In the genomic region with DNA sequence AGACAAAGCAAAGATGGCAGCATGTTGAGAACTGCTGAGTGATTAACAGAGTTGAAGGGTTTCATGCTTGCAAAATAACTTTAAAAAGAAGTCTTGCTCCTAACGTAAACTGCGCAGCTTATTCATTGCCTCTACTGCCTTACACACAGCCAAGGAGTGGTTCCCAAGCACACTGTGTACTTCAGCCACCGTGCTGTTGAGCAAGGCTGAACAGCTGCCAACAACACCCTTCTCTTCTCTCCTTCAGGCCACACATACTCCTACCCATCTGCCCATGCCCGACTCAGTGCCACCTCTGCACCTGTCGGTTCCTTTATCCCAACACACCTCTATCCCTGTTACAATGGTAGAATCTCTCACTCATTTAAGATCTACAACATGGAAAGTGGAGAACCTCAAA, we compare ENCODE assay signal across 16 mouse cellular contexts. TPM values are rescaled to one million over a fixed set of nuclear protein-coding genes. Genes with fewer than 3 reads are reported as not detected.
A peak's percentile ranks its signal among the peaks of the same experiment; 100 is the strongest.
DNase-seq lines count a peak whose midpoint lies in the region.
"Had no signal": no experiment of that assay in that cellular context is flagged by ENCODE, and none has a peak within 500 bp of the region (broad histone marks: within the 10 kb centered on the region; RNA-seq: fewer than 3 reads in every experiment).

No protein-coding gene starts in this region.

- DNase-seq in adrenal gland, postnatal 14 days = peak; percentile 32
- DNase-seq in adrenal gland, postnatal 36 days = no peak
- DNase-seq in lung, adult 18-20 months = peak; percentile 30 to 70
- DNase-seq in lung, postnatal 10 days = no peak
- peak; percentile 42 for DNase-seq in adipocyte (ENCODE audit: low spot score)
- DNase-seq in gonadal fat pad, adult 2 months (ENCODE audit: low read depth) = peak; percentile 75
- DNase-seq in kidney, postnatal 10 days = no peak
- DNase-seq in kidney, adult 8-10 months = no peak
- DNase-seq: adrenal gland, adult 2 months; cerebellum, adult 8-10 months; cerebellum, postnatal 14 days; embryo, embryonic 11 days; gastrocnemius, postnatal 25 days; heart, adult 18-20 months; heart, postnatal 10 days; heart, postnatal 4 days had no signal

RNA-seq across cellular contexts. Expression of a gene that starts 17.2 kb away (rescaled TPM):
- total RNA-seq in adrenal gland, postnatal 14 days (2021) = 35.5 and 38.9 TPM in 2 replicates
- total RNA-seq in adrenal gland, postnatal 36 days (2021) = 10 to 100 TPM; 43.5 to 45.0 TPM
- polyA plus RNA-seq in gonadal fat pad, adult 2 months (2012; rRNA removed) = 9.3 and 14.0 TPM in 2 replicates

Comparison
In these comparisons a context has a peak if more than half of its experiments do, and no peak if none do; other contexts are left out.
1. DNase-seq: peak in adrenal gland, postnatal 14 days (single experiment), lung, adult 18-20 months (2 of 2), adipocyte (single experiment) and gonadal fat pad, adult 2 months (single experiment); none in adrenal gland, postnatal 36 days (0 of 2), lung, postnatal 10 days (single experiment), kidney, postnatal 10 days (single experiment) and kidney, adult 8-10 months (0 of 2).